9 mouse cellular contexts compared by ENCODE assay signal in the genomic region with DNA sequence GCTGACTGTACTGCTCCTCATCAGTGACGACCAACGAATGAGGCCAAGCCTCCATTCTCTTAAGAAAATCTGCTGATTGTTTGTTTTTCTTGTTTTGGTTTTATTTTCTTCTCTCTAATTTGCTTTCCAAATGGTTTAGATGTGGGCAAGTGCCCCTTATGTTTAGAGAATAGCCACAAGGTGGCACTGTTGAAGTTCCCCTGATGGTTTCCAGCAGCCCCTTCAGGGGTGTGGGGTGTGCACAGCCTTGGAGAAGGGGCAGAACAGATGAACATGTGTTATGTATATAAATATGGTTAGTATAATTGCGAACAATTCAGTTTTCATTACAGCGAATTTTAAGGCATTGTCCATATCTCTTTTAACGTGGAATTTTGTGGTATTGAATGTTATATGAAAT.
DNase-seq lines count a peak whose midpoint lies in the region; ATAC-seq lines count a peak whose summit lies in the region.
"Had no signal": no experiment of that assay in that cellular context is flagged by ENCODE, and none has a peak within 500 bp of the region (broad histone marks: within the 10 kb centered on the region; RNA-seq: fewer than 3 reads in every experiment).

No protein-coding gene starts in this region.

- no peaks in the 10 kb centered on the region for H3K9me3 ChIP-seq in heart, embryonic 12.5 days (replicated peaks)
- H3K9me3 ChIP-seq in embryonic facial prominence, embryonic 10.5 days = no peaks in the 10 kb centered on the region
- H3K9me3 ChIP-seq: stomach, embryonic 15.5 days had no signal

- no peak for ATAC-seq in heart, embryonic 12.5 days (ENCODE audit: insufficient number of reproducible peaks, low FRiP score)

- H3K27me3 ChIP-seq in heart, embryonic 12.5 days (replicated peaks) = no peaks in the 10 kb centered on the region
- no peaks in the 10 kb centered on the region for H3K27me3 ChIP-seq in embryonic facial prominence, embryonic 10.5 days (replicated peaks; ENCODE audit: low read depth, poor library complexity, severe bottlenecking)
- H3K27me3 ChIP-seq: stomach, embryonic 15.5 days had no signal

- peaks cover 15% of the 10 kb centered on the region for H3K36me3 ChIP-seq in heart, embryonic 12.5 days
- H3K36me3 ChIP-seq in embryonic facial prominence, embryonic 10.5 days (replicated peaks) = peaks cover 26% of the 10 kb centered on the region
- H3K36me3 ChIP-seq: stomach, embryonic 15.5 days had no signal

- no peak overlapping the region for H3K27ac ChIP-seq in heart, embryonic 12.5 days (ENCODE audit: poor library complexity, severe bottlenecking)
- no peak overlapping the region for H3K27ac ChIP-seq in embryonic facial prominence, embryonic 10.5 days (replicated peaks)
- H3K27ac ChIP-seq: stomach, embryonic 15.5 days had no signal

- H3K4me3 ChIP-seq in heart, embryonic 12.5 days = no peak overlapping the region
- no peak overlapping the region for H3K4me3 ChIP-seq in embryonic facial prominence, embryonic 10.5 days
- H3K4me3 ChIP-seq: stomach, embryonic 15.5 days had no signal

- no peak overlapping the region for H3K4me2 ChIP-seq in heart, embryonic 12.5 days
- H3K4me2 ChIP-seq: stomach, embryonic 15.5 days had no signal

- H3K9ac ChIP-seq in heart, embryonic 12.5 days = no peak overlapping the region
- H3K9ac ChIP-seq: stomach, embryonic 15.5 days had no signal

- peak; percentile 39 for DNase-seq in heart, postnatal 4 days
- DNase-seq in ovary, postnatal 14 days (ENCODE audit: low spot score) = peak; percentile 13
- DNase-seq in ovary, adult 18-20 months (ENCODE audit: low spot score) = no peak
- DNase-seq in embryonic facial prominence, embryonic 10.5 days (ENCODE audit: low spot score) = peak; percentile 33
- peak; percentile 60 for DNase-seq in naive thymus-derived CD4-positive, alpha-beta T cell, adult 2 months (ENCODE audit: low read depth)
- no peak for DNase-seq in right cerebral cortex, adult 18-20 months
- no peak for DNase-seq in right cerebral cortex, postnatal 36 days (ENCODE audit: low spot score in 2 of 2)

- WGBS in heart, embryonic 12.5 days = 75% methylated on average over 5 of the region's 5 CpGs
- WGBS in embryonic facial prominence, embryonic 10.5 days = 61% methylated on average over 5 of the region's 5 CpGs

- peaks cover 23% of the 10 kb centered on the region for H3K4me1 ChIP-seq in heart, embryonic 12.5 days (replicated peaks)
- H3K4me1 ChIP-seq in embryonic facial prominence, embryonic 10.5 days = 0 out of 2 replicates have a peak, but pooled peaks cover 7% of the 10 kb centered on the region
- H3K4me1 ChIP-seq: stomach, embryonic 15.5 days had no signal

Comparison
In these comparisons a context has a peak if more than half of its experiments do, and no peak if none do; other contexts are left out.
1. DNase-seq: peak in heart, postnatal 4 days (single experiment), ovary, postnatal 14 days (single experiment), embryonic facial prominence, embryonic 10.5 days (single experiment) and naive thymus-derived CD4-positive, alpha-beta T cell, adult 2 months (single experiment); none in ovary, adult 18-20 months (single experiment), right cerebral cortex, adult 18-20 months (single experiment) and right cerebral cortex, postnatal 36 days (0 of 2).